Mouse (Mus musculus) embryonic facial prominence, embryonic 11.5 days (tissue): ENCODE measurements around the gene Krtap15. TPM values are rescaled to one million over a fixed set of nuclear protein-coding genes. Genes with fewer than 3 reads are reported as not detected.

ENCODE experiments used
- polyA plus RNA-seq: library from polyadenylated mRNA; unstranded; fragments of >200 nt; fragmentation: Nextera tagmentation; extraction: Ambion mirVana; gene quantifications from 2 replicates; pipeline ENCODE4 v1.2.1, GENCODE M21; 2014

Gene Krtap15
- polyA plus RNA-seq, 1 experiment from 2014 or later, result not detected

Other genes starting within 250 kb of the Krtap15 start
- gene Krtap24-1, start 207.9 kb upstream of the Krtap15 start, polyA plus RNA-seq, result not detected in 2 replicates
- gene 2310079G19Rik, start 192.5 kb upstream of the Krtap15 start, polyA plus RNA-seq, result not detected in 2 replicates
- gene Krtap26-1, start 172.4 kb upstream of the Krtap15 start, polyA plus RNA-seq, result not detected in 2 replicates
- not detected in 2 replicates for gene Krtap27-1, start 148.5 kb upstream of the Krtap15 start, polyA plus RNA-seq
- not detected in 2 replicates for gene 2310061N02Rik, start 112.3 kb upstream of the Krtap15 start, polyA plus RNA-seq
- gene Krtap13-1, start 91.4 kb upstream of the Krtap15 start, polyA plus RNA-seq, result not detected in 2 replicates
- not detected in 2 replicates for gene Krtap13, start 68.6 kb upstream of the Krtap15 start, polyA plus RNA-seq
- not detected in 2 replicates for gene 2310034C09Rik, start 61.4 kb upstream of the Krtap15 start, polyA plus RNA-seq
- gene 2310057N15Rik, start 46.0 kb upstream of the Krtap15 start, polyA plus RNA-seq, result not detected in 2 replicates
- gene Gm5965, start 42.3 kb upstream of the Krtap15 start, polyA plus RNA-seq, result not detected in 2 replicates
- gene Gm20741, start 8.0 kb upstream of the Krtap15 start, polyA plus RNA-seq, result not detected in 2 replicates
- not detected in 2 replicates for gene Krtap14, start 5.9 kb downstream of the Krtap15 start, polyA plus RNA-seq
- gene Krtap19-1, start 49.2 kb downstream of the Krtap15 start, polyA plus RNA-seq, result not detected in 2 replicates
- not detected in 2 replicates for gene Krtap19-2, start 54.1 kb downstream of the Krtap15 start, polyA plus RNA-seq
- gene Krtap19-3, start 57.8 kb downstream of the Krtap15 start, polyA plus RNA-seq, result not detected in 2 replicates
- gene Krtap19-4, start 64.9 kb downstream of the Krtap15 start, polyA plus RNA-seq, result not detected in 2 replicates
- not detected in 2 replicates for gene Krtap19-5, start 76.2 kb downstream of the Krtap15 start, polyA plus RNA-seq
- gene Krtap19-9b, start 112.0 kb downstream of the Krtap15 start, polyA plus RNA-seq, result not detected in 2 replicates
- not detected in 2 replicates for gene Krtap16-3, start 142.7 kb downstream of the Krtap15 start, polyA plus RNA-seq
- gene Krtap22-2, start 190.5 kb downstream of the Krtap15 start, polyA plus RNA-seq, result not detected in 2 replicates
- not detected in 2 replicates for gene Gm10229, start 195.1 kb downstream of the Krtap15 start, polyA plus RNA-seq
- not detected in 2 replicates for gene Krtap6-1, start 211.5 kb downstream of the Krtap15 start, polyA plus RNA-seq
- not detected in 2 replicates for gene Gm10228, start 221.3 kb downstream of the Krtap15 start, polyA plus RNA-seq
- gene Krtap6-5, start 227.7 kb downstream of the Krtap15 start, polyA plus RNA-seq, result not detected in 2 replicates
- not detected in 2 replicates for gene 1110025L11Rik, start 243.8 kb downstream of the Krtap15 start, polyA plus RNA-seq